Mouse (Mus musculus) erythroblast, embryonic 14.5 days (primary cell): ENCODE results near the gene Akt3.

Experiments used
- GATA1 ChIP-seq: IDR thresholded peaks from 2 replicates; pipeline ENCODE4 v1.6.1; 2012; ENCODE audit warnings: low read length, inconsistent platforms, mixed read lengths
- TAL1 ChIP-seq: IDR thresholded peaks from 3 replicates; pipeline ENCODE4 v1.6.1; 2012; ENCODE audit warnings: low read length, inconsistent platforms, mixed read lengths

- TF ChIP-seq GATA1 (no peak), TAL1 (no peak)
Measured at GRCm38 (mm10) chr1:177032233-177032632, 225.8 kb downstream of the Akt3 start.
